Mouse (Mus musculus): ENCODE results near the gene Nosip.

GRCm38 (mm10) chr7:45056329-45056971 lies 5.8 kb upstream of the Nosip start:
- TF ChIP-seq POLR2A (IDR thresholded peaks at IDR 0.05; ENCODE audit: low read depth, low read length) (no peak), CTCF (IDR thresholded peaks at IDR 0.05; ENCODE audit: extremely low read depth, insufficient read length, insufficient replicate concordance, low read depth, low read length) (no peak)

Data from small intestine, adult 2 months (tissue).